Mouse (Mus musculus) telencephalon, adult 2 months (tissue): Measurements from ENCODE around the gene Abcf1.
"Not testable (repeated sequence)": the region's sequence is repeated elsewhere in the genome, so short reads cannot be mapped to it uniquely, and the experiment has no call there.

Source experiments
- DNase-seq: peaks from one replicate; pipeline ENCODE4 v3.0.0-alpha.2; 2011; ENCODE audit warnings: low read depth, low spot score

Abcf1 gene

GRCm38 (mm10) chr17:35979401-35980362 lies 10.1 kb upstream of the Abcf1 start, which contains the start of the genes Gnl1 and Prr3:
Gene Gnl1 (plus strand): TSS chr17:35979851.
Gene Prr3 (minus strand): TSS chr17:35980236.
- peak; percentile 90 for DNase-seq

GRCm38 (mm10) chr17:35978811-35979400 lies 9.3 kb upstream of the Abcf1 start:
- DNase-seq = peak; percentile 83

GRCm38 (mm10) chr17:35972131-35972530 lies 2.6 kb upstream of the Abcf1 start:
- no peak for DNase-seq

- no peak for DNase-seq
These were observed 1.9 kb downstream of the Abcf1 start for GRCm38 (mm10) chr17:35967621-35968020.

GRCm38 (mm10) chr17:35963279-35963678 lies 6.3 kb downstream of the Abcf1 start:
- DNase-seq = no peak

GRCm38 (mm10) chr17:35958533-35959223 lies 10.9 kb downstream of the Abcf1 start:
- DNase-seq = no peak

- no peak for DNase-seq
These were observed 14.9 kb downstream of the Abcf1 start for GRCm38 (mm10) chr17:35954665-35955064.

- not testable (repeated sequence) for DNase-seq
These were observed 17.0 kb downstream of the Abcf1 start for GRCm38 (mm10) chr17:35952559-35952958.

GRCm38 (mm10) chr17:35950946-35951345 lies 18.6 kb downstream of the Abcf1 start:
- not testable (repeated sequence) for DNase-seq

- no peak for DNase-seq
These were observed 29.6 kb downstream of the Abcf1 start for GRCm38 (mm10) chr17:35939941-35940340.

GRCm38 (mm10) chr17:35939108-35939507 lies 30.5 kb downstream of the Abcf1 start:
- DNase-seq = no peak

GRCm38 (mm10) chr17:35937700-35938348 lies 31.7 kb downstream of the Abcf1 start:
- DNase-seq = no peak

GRCm38 (mm10) chr17:35935763-35936162 lies 33.8 kb downstream of the Abcf1 start:
- DNase-seq = not testable (repeated sequence)

GRCm38 (mm10) chr17:35932608-35933007 lies 37.0 kb downstream of the Abcf1 start:
- DNase-seq = no peak

GRCm38 (mm10) chr17:35930627-35931026 lies 38.9 kb downstream of the Abcf1 start:
- DNase-seq = no peak

- no peak for DNase-seq
These were observed 40.0 kb downstream of the Abcf1 start for GRCm38 (mm10) chr17:35929534-35929933.

- DNase-seq = no peak
These were observed 42.1 kb downstream of the Abcf1 start for GRCm38 (mm10) chr17:35927471-35927870.

- no peak for DNase-seq
These were observed 46.3 kb downstream of the Abcf1 start for GRCm38 (mm10) chr17:35923281-35923680.

GRCm38 (mm10) chr17:35922566-35922965 lies 47.0 kb downstream of the Abcf1 start:
- DNase-seq = no peak

GRCm38 (mm10) chr17:35921710-35922109 lies 47.9 kb downstream of the Abcf1 start:
- DNase-seq = no peak

GRCm38 (mm10) chr17:35920862-35921562 lies 48.5 kb downstream of the Abcf1 start:
- no peak for DNase-seq
